Mouse (Mus musculus) MEL (cell line): ENCODE measurements around the gene Pik3r3. TPM values are rescaled to one million over a fixed set of nuclear protein-coding genes. Genes with fewer than 3 reads are reported as not detected.

Source experiments
- DNase-seq: peaks from one replicate; pipeline ENCODE4 v3.0.0; 2011; ENCODE audit warnings: low read depth, low spot score
- H3K27ac ChIP-seq: 2 replicates; pipeline ENCODE4 v1.5.1; 2012; ENCODE audit warnings: low read depth, mild to moderate bottlenecking, control low read depth, low read length, moderate library complexity; ENCODE audit not compliant: control insufficient read depth
- H3K27me3 ChIP-seq, 2 experiments: fragments of 150-350 bp in 1 of 2; sonication (generic) in 1 of 2; 2 replicates each; pipeline ENCODE4 v1.6.1; 2012; ENCODE audit warnings: low read length in 2 of 2, mild to moderate bottlenecking in 2 of 2, improper control_type of control experiment in 1 of 2, moderate library complexity in 1 of 2; ENCODE audit not compliant: insufficient read depth in 2 of 2, control insufficient read depth in 1 of 2
- H3K36me3 ChIP-seq, 2 experiments: 2 replicates each; pipeline ENCODE4 v1.6.1; 2012 to 2014; ENCODE audit warnings: low read length in 2 of 2, improper control_type of control experiment in 1 of 2, inconsistent platforms in 1 of 2, mild to moderate bottlenecking in 1 of 2; ENCODE audit not compliant: insufficient read depth in 2 of 2, control insufficient read depth in 1 of 2
- H3K4me1 ChIP-seq, 2 experiments: fragments of 150-350 bp in 1 of 2; sonication (generic) in 1 of 2; 2 replicates each; pipeline ENCODE4 v1.6.1; 2012; ENCODE audit warnings: low read length in 2 of 2, improper control_type of control experiment in 1 of 2, mild to moderate bottlenecking in 1 of 2; ENCODE audit not compliant: insufficient read depth in 2 of 2, control insufficient read depth in 1 of 2
- H3K4me3 ChIP-seq, 2 experiments: fragments of 150-350 bp in 1 of 2; sonication (generic) in 1 of 2; 2 replicates each; pipeline ENCODE4 v1.5.1; 2012; ENCODE audit warnings: low read depth in 2 of 2, low read length in 2 of 2, mild to moderate bottlenecking in 2 of 2, moderate library complexity in 2 of 2, control low read depth in 1 of 2, improper control_type of control experiment in 1 of 2; ENCODE audit not compliant: control insufficient read depth in 1 of 2, insufficient read depth in 1 of 2
- H3K79me2 ChIP-seq: 2 replicates; pipeline ENCODE4 v1.6.1; 2012; ENCODE audit warnings: mild to moderate bottlenecking, low read length, moderate library complexity; ENCODE audit not compliant: control insufficient read depth, poor library complexity, insufficient read depth
- H3K9ac ChIP-seq: 2 replicates; pipeline ENCODE4 v1.6.1; 2012; ENCODE audit warnings: low read depth, mild to moderate bottlenecking, control low read depth, low read length, moderate library complexity; ENCODE audit not compliant: control insufficient read depth, poor library complexity, severe bottlenecking
- H3K9me3 ChIP-seq: fragments of 150-350 bp; sonication (generic); replicated peaks from 2 replicates; pipeline ENCODE4 v1.6.1; 2012; ENCODE audit warnings: mild to moderate bottlenecking, low read length, improper control_type of control experiment, moderate library complexity; ENCODE audit not compliant: insufficient read depth
- BHLHE40 ChIP-seq: IDR thresholded peaks from 2 replicates; pipeline ENCODE4 v1.6.1; 2012; ENCODE audit warnings: low read depth, mild to moderate bottlenecking, inconsistent platforms, low read length, improper control_type of control experiment, borderline replicate concordance
- ELF1 ChIP-seq: IDR thresholded peaks from 2 replicates; pipeline ENCODE4 v1.6.1; 2014; ENCODE audit warnings: low read depth, mild to moderate bottlenecking, inconsistent platforms, low read length, improper control_type of control experiment, moderate library complexity
- EP300 ChIP-seq, 2 experiments: IDR thresholded peaks; 2 replicates each; pipeline ENCODE4 v1.6.1; 2011; ENCODE audit warnings: improper control_type of control experiment in 2 of 2, low read length in 2 of 2, low read depth in 1 of 2, mild to moderate bottlenecking in 1 of 2
- ETS1 ChIP-seq: IDR thresholded peaks from 2 replicates; pipeline ENCODE4 v1.6.1; 2012; ENCODE audit warnings: low read depth, mild to moderate bottlenecking, inconsistent platforms, low read length, improper control_type of control experiment, moderate library complexity
- GABPA ChIP-seq: IDR thresholded peaks from 2 replicates; pipeline ENCODE4 v1.6.1; 2012; ENCODE audit warnings: low read depth, mild to moderate bottlenecking, inconsistent platforms, low read length, improper control_type of control experiment, moderate library complexity
- HCFC1 ChIP-seq: IDR thresholded peaks from 2 replicates; pipeline ENCODE4 v1.6.1; 2012; ENCODE audit warnings: low read depth, mild to moderate bottlenecking, inconsistent platforms, low read length, improper control_type of control experiment, moderate library complexity
- JUND ChIP-seq: IDR thresholded peaks from 2 replicates; pipeline ENCODE4 v1.6.1; 2011; ENCODE audit warnings: low read depth, mild to moderate bottlenecking, improper control_type of control experiment, low read length
- MAZ ChIP-seq: IDR thresholded peaks from 2 replicates; pipeline ENCODE4 v1.6.1; 2012; ENCODE audit warnings: low read depth, mild to moderate bottlenecking, inconsistent platforms, low read length, improper control_type of control experiment
- MEF2A ChIP-seq: IDR thresholded peaks from 2 replicates; pipeline ENCODE4 v1.6.1; 2014; ENCODE audit warnings: low read depth, mild to moderate bottlenecking, inconsistent platforms, low read length, improper control_type of control experiment; ENCODE audit not compliant: poor library complexity, insufficient replicate concordance, severe bottlenecking; ENCODE audit errors: extremely low read depth
- MXI1 ChIP-seq: IDR thresholded peaks from 2 replicates; pipeline ENCODE4 v1.6.1; 2011; ENCODE audit warnings: mild to moderate bottlenecking, low read depth, low read length, improper control_type of control experiment
- MYC ChIP-seq: IDR thresholded peaks from 2 replicates; pipeline ENCODE4 v1.6.1; 2011; ENCODE audit warnings: low read depth, mild to moderate bottlenecking, low read length, improper control_type of control experiment, moderate library complexity
- NELFE ChIP-seq: IDR thresholded peaks from 2 replicates; pipeline ENCODE4 v1.6.1; 2011; ENCODE audit warnings: low read depth, low read length, improper control_type of control experiment
- NRF1 ChIP-seq: IDR thresholded peaks from 2 replicates; pipeline ENCODE4 v1.6.1; 2014; ENCODE audit warnings: low read depth, mild to moderate bottlenecking, inconsistent platforms, low read length, improper control_type of control experiment, moderate library complexity; ENCODE audit not compliant: poor library complexity, insufficient read depth, severe bottlenecking
- POLR2AphosphoS2 ChIP-seq: IDR thresholded peaks from 2 replicates; pipeline ENCODE4 v1.6.1; 2011; ENCODE audit warnings: low read length, improper control_type of control experiment
- POLR2AphosphoS5 ChIP-seq: IDR thresholded peaks from 2 replicates; pipeline ENCODE4 v1.6.1; 2012; ENCODE audit warnings: low read depth, borderline replicate concordance, mild to moderate bottlenecking, inconsistent platforms, low read length, moderate library complexity, mixed read lengths
- RAD21 ChIP-seq: IDR thresholded peaks from 2 replicates; pipeline ENCODE4 v1.6.1; 2011; ENCODE audit warnings: mild to moderate bottlenecking, low read depth, low read length, improper control_type of control experiment
- SIN3A ChIP-seq: IDR thresholded peaks from 2 replicates; pipeline ENCODE4 v1.6.1; 2012; ENCODE audit warnings: low read length, improper control_type of control experiment, inconsistent platforms
- SMC3 ChIP-seq: IDR thresholded peaks from 2 replicates; pipeline ENCODE4 v1.6.1; 2011; ENCODE audit warnings: low read depth, low read length, improper control_type of control experiment
- TAL1 ChIP-seq: IDR thresholded peaks from 2 replicates; pipeline ENCODE4 v1.6.1; 2012; ENCODE audit warnings: mild to moderate bottlenecking, inconsistent platforms, low read length, moderate library complexity, mixed read lengths
- TBP ChIP-seq: IDR thresholded peaks from 2 replicates; pipeline ENCODE4 v1.8.0; 2011; ENCODE audit warnings: low read depth, low read length, improper control_type of control experiment
- ZKSCAN1 ChIP-seq: IDR thresholded peaks from 2 replicates; pipeline ENCODE4 v1.6.1; 2012; ENCODE audit warnings: low read depth, mild to moderate bottlenecking, inconsistent platforms, low read length, improper control_type of control experiment, moderate library complexity
- ZMIZ1 ChIP-seq: IDR thresholded peaks from 2 replicates; pipeline ENCODE4 v1.6.1; 2012; ENCODE audit warnings: low read depth, mild to moderate bottlenecking, inconsistent platforms, low read length, improper control_type of control experiment, moderate library complexity
- ZNF384 ChIP-seq: IDR thresholded peaks from 2 replicates; pipeline ENCODE4 v1.6.1; 2012; ENCODE audit warnings: low read depth, mild to moderate bottlenecking, inconsistent platforms, low read length, improper control_type of control experiment
- polyA plus RNA-seq, 2 experiments: library from polyadenylated mRNA; stranded (reverse) in 1 of 2; unstranded in 1 of 2; fragments of >175 nt in 1 of 2; fragments of >200 nt in 1 of 2; gene quantifications; 2 replicates each; pipeline versions ENCODE4 v1.2.1 to v1.2.4; 2012; ENCODE audit warnings: low replicate concordance in 2 of 2, low read depth in 1 of 2; ENCODE audit not compliant: insufficient read length in 2 of 2, insufficient read depth in 1 of 2, missing spikeins in 1 of 2
- total RNA-seq: library from RNA; depleted of rRNA; stranded (reverse); fragments of 300-350 nt; gene quantifications from 2 replicates; pipeline ENCODE4 v1.2.3, GENCODE M21; 2012

The Pik3r3 gene
- total and polyA plus RNA-seq, 3 experiments, result 2.1 to 2.5 TPM; not detected in 1

GRCm38 (mm10) chr4:116176543-116176988, 44.9 kb upstream of the Pik3r3 start:
- H3K9me3 ChIP-seq, result no peaks in the 10 kb centered on the region
- H3K36me3 ChIP-seq, result peaks cover 0 to 12% of the 10 kb centered on the region in 2 experiments; a peak in 2 of 4 replicates
- TF ChIP-seq NELFE (no peak), NRF1 (no peak), GABPA (no peak), ELF1 (no peak), POLR2AphosphoS2 (no peak), POLR2AphosphoS5 (no peak), JUND (no peak), SMC3 (no peak), HCFC1 (no peak), RAD21 (no peak)
- no peak overlapping the region for H3K4me3 ChIP-seq
- no peak overlapping the region for H3K9ac ChIP-seq
- H3K4me1 ChIP-seq, result peaks cover 2 to 22% of the 10 kb centered on the region in 2 experiments; a peak in 2 of 4 replicates
- no peak for DNase-seq
- H3K79me2 ChIP-seq, result no peaks in the 10 kb centered on the region
- peaks cover 0 to 2% of the 10 kb centered on the region in 2 experiments; a peak in 1 of 4 replicates for H3K27me3 ChIP-seq
- H3K27ac ChIP-seq, result no peak overlapping the region

- Histone ChIP-seq H3K27ac (no peak overlapping the region), H3K9me3 (no peaks in the 10 kb centered on the region), H3K79me2 (no peaks in the 10 kb centered on the region), H3K9ac (no peak overlapping the region), H3K36me3 (peaks cover 0 to 12% of the 10 kb centered on the region in 2 experiments; a peak in 2 of 4 replicates), H3K27me3 (peaks cover 0 to 2% of the 10 kb centered on the region in 2 experiments; a peak in 1 of 4 replicates), H3K4me3 (no peak overlapping the region), H3K4me1 (peaks cover 2 to 22% of the 10 kb centered on the region in 2 experiments; a peak in 2 of 4 replicates)
- DNase-seq, result no peak
- TF ChIP-seq MYC (no peak), ZMIZ1 (no peak), TBP (no peak), ELF1 (no peak), ZNF384 (no peak), MAZ (no peak), BHLHE40 (no peak), EP300 (IDR thresholded peaks at IDR 0.05; ENCODE audit: low read depth in 1 of 2, low read length in 2 of 2) (no peak), POLR2AphosphoS2 (no peak), NELFE (no peak), GABPA (no peak), HCFC1 (no peak), ETS1 (no peak), ZKSCAN1 (no peak), SIN3A (no peak), RAD21 (no peak), MXI1 (no peak), MEF2A (no peak), SMC3 (no peak), TAL1 (no peak)
Observed at GRCm38 (mm10) chr4:116177140-116177539, 44.3 kb upstream of the Pik3r3 start.
